Mouse (Mus musculus): ENCODE results near the gene Ankrd45. TPM values are rescaled to one million over a fixed set of nuclear protein-coding genes. Genes with fewer than 3 reads are reported as not detected.

The Ankrd45 gene
- not detected in 2 replicates for polyA plus RNA-seq (2012; rRNA removed; ENCODE audit: low replicate concordance)

GRCm38 (mm10) chr1:161142531-161143159, at the start of gene Ankrd45:
TSS of gene Ankrd45 (plus strand) at chr1:161142691.

DNA sequence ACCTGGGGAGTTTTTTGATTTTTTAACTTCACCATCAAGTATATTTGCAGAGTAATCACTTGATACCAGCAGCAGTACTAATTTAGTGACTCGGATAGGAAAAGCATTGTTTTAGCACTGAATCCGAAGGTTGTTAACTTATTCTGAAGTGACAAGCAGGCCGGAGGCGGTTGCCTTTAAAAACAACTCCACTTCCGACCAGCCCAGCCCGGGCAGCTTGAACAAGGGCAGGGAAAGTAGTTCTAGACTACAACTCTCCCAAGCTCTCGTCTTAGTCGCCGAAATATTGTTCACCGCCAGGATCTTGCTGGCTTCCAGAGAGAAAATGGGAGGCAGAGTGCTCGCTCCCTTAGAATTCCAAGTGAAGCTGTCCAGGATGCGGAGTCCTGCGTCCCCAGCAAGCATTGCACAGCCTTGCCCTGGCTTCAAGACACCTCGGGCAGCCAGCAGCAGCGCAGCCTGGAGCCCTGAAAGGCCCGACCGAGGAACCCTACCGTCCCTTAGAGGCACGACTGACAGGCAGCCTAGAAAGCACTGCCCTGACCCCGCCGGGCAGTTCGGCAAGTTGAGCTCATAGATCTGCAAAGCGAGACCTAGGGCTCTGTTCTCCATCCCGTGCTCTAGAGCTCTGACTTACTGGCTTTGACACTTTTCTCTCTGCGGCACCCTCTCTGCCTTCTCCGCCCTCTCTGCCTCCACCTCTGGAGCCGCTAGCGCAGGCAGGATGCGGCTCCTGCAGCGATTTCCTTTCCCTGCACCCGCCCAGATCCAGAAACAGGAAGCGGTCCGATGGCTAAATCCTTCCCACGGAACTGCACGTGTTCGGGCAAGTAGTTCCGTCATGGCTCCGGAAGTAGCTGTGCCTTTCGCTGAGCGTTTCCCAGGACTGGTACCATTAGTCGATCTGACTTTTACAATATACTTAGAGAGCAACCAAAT, 11.5 kb upstream of the Ankrd45 start, which contains the start of gene Klhl20:
Klhl20 (minus strand) TSS at position 786 of the 939 bp plus-strand sequence.

GRCm38 (mm10) chr1:161159214-161159613, 16.7 kb downstream of the Ankrd45 start, which contains the start of gene Tex50:
TSS of gene Tex50 (minus strand) at chr1:161159314.

Other genes starting within 250 kb of the Ankrd45 start
- gene Rc3h1, start 236.3 kb upstream of the Ankrd45 start, polyA plus RNA-seq (2012; rRNA removed; ENCODE audit: low replicate concordance): 18.5 and 34.3 TPM in 2 replicates
- gene Serpinc1, start 164.1 kb upstream of the Ankrd45 start, polyA plus RNA-seq (2012; rRNA removed; ENCODE audit: low replicate concordance): 1.8 and 12.0 TPM in 2 replicates
- 1.5 and 2.8 TPM in 2 replicates for gene Zbtb37, start 107.8 kb upstream of the Ankrd45 start, polyA plus RNA-seq (2012; rRNA removed; ENCODE audit: low replicate concordance)
- 9.3 and 20.5 TPM in 2 replicates for gene Dars2, start 72.0 kb upstream of the Ankrd45 start, polyA plus RNA-seq (2012; rRNA removed; ENCODE audit: low replicate concordance)
- gene Cenpl, start 72.0 kb upstream of the Ankrd45 start, polyA plus RNA-seq (2012; rRNA removed; ENCODE audit: low replicate concordance): 0.50 and 1.7 TPM in 2 replicates
- gene Klhl20, start 11.2 kb upstream of the Ankrd45 start, polyA plus RNA-seq (2012; rRNA removed; ENCODE audit: low replicate concordance): 5.8 and 12.9 TPM in 2 replicates
- not detected in 2 replicates for gene Tex50, start 16.6 kb downstream of the Ankrd45 start, polyA plus RNA-seq (2012; rRNA removed; ENCODE audit: low replicate concordance)
- gene Prdx6, start 108.5 kb downstream of the Ankrd45 start, polyA plus RNA-seq (2012; rRNA removed; ENCODE audit: low replicate concordance): 78.7 and 173 TPM in 2 replicates

Measured in mammary gland, adult 2 months (tissue).